Mouse (Mus musculus): ENCODE data around the gene Tmem200b.

- no peak for TF ChIP-seq MAFK (IDR thresholded peaks at IDR 0.05; ENCODE audit: insufficient read depth, low read depth, low read length)
- TF ChIP-seq ZNF384 (IDR thresholded peaks at IDR 0.05; ENCODE audit: low read depth, low read length) = no peak
Measured at GRCm38 (mm10) chr4:131907912-131908311, 13.7 kb upstream of the Tmem200b start.
